Mouse (Mus musculus): ENCODE data around the gene Grik4.

DNA sequence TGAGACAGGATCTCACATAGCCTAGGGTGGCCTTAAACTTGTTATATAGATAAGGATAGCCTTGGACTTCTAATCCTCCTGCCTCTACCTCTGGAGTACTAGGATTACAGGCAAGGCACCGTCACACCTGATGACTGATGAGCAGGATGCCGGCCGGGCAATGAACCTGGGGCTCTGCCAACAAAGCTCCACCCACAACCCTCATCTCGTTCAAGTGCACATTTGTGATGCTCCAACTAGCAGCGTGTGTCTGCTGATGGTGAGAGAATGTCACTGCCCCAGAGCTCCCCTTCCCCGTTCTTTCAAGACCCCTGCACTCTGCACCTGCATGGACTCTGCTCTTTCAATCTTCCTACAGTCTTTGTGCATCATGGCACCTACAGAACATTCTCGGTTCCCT, 12.1 kb downstream of the Grik4 start:
- TF ChIP-seq ZC3H11A (IDR thresholded peaks at IDR 0.05; ENCODE audit: borderline replicate concordance, low read depth, low read length) (no peak), CHD2 (IDR thresholded peaks at IDR 0.05; ENCODE audit: low read depth, low read length) (no peak), HCFC1 (IDR thresholded peaks at IDR 0.05; ENCODE audit: borderline replicate concordance, insufficient read depth, low read length) (no peak), MAFK (IDR thresholded peaks at IDR 0.05; ENCODE audit: insufficient read depth, low read depth, low read length) (no peak)
